Mouse (Mus musculus) olfactory bulb, adult 2 months (tissue): ENCODE results near the gene Zswim4. TPM values are rescaled to one million over a fixed set of nuclear protein-coding genes. Genes with fewer than 3 reads are reported as not detected.

Experiments
- H3K27ac ChIP-seq: fragments of 200-500 bp; 2 replicates; pipeline ENCODE4 v1.5.1; 2012; ENCODE audit warnings: low read depth, low read length; ENCODE audit not compliant: insufficient read depth
- H3K4me1 ChIP-seq: fragments of 200-500 bp; 2 replicates; pipeline ENCODE4 v1.6.1; 2012; ENCODE audit warnings: low read length; ENCODE audit not compliant: control insufficient read depth, insufficient read depth
- H3K4me3 ChIP-seq: fragments of 200-500 bp; 2 replicates; pipeline ENCODE4 v1.5.1; 2012; ENCODE audit warnings: mild to moderate bottlenecking, low read depth, low read length, moderate library complexity; ENCODE audit not compliant: insufficient read depth
- CTCF ChIP-seq: fragments of 200-500 bp; IDR thresholded peaks from 2 replicates; pipeline ENCODE4 v1.5.1; 2012; ENCODE audit warnings: low read depth, mild to moderate bottlenecking, low read length, moderate library complexity; ENCODE audit not compliant: insufficient read depth
- POLR2A ChIP-seq: fragments of 200-500 bp; IDR thresholded peaks from 2 replicates; pipeline ENCODE4 v1.6.1; 2012; ENCODE audit warnings: mild to moderate bottlenecking, low read depth, low read length, moderate library complexity; ENCODE audit not compliant: insufficient read depth
- WGBS: fragments of 180-500 bp; shearing (Covaris S2); methylation state at CpG from one replicate; pipeline ENCODE4 v1.1.7; 2018; 5-methylcytosine and 5-hydroxymethylcytosine counted together
- polyA plus RNA-seq: library from polyadenylated mRNA; stranded (reverse); fragments of >200 nt; gene quantifications from 2 replicates; pipeline ENCODE4 v1.2.4, GENCODE M21; 2012; ENCODE audit warnings: low replicate concordance; ENCODE audit not compliant: missing spikeins, insufficient read depth, insufficient read length

Gene Zswim4
- polyA plus RNA-seq, 1 experiment, result 65.7 TPM

DNA sequence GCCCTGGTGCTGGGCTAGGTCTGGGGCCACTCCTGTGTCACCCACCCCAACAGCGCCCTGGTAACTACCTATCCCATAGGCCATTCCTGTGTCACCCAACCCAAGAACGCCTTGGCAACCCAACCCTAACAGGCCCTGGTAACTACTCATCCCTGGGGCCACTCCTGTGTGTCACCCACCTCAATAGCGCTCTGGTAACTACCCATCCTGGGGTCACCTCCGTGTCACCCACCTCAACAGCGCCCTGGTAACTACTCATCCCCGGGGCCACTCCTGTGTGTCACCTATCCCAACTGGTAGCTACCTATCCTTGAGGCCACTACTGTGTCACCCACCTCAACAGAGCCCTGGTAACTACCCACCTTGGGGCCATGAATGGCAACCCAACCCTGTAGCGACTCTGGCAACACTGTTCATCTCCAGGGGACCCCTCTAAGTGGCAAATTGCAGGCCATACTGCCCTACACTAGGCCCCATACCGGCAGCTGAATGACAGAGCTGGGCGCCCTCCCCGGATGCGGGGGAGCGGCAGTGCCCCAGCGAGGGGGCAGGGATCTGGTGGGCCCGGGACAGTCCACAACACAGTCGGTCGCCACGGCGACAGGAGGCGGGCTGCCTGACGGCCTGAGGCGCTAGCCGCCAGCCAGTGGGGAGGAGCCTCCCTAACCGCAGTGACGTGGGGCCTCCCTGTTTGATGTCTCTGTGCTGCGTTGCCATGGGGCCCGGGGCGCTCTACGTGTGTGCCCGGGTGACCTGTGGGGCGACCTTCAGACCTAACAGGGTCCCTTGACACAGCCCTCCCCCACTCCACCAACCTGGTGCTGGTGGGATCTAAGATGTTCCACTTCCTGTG lies 38.7 kb downstream of the Zswim4 start:
- Histone ChIP-seq H3K27ac (peak overlapping the region; percentile 54), H3K4me3 (peak overlapping the region; percentile 55), H3K4me1 (peaks cover 49% of the 10 kb centered on the region)
- no peak for TF ChIP-seq POLR2A
- no peak for TF ChIP-seq CTCF
- 9% methylated on average over 30 of the region's 30 CpGs for WGBS

DNA sequence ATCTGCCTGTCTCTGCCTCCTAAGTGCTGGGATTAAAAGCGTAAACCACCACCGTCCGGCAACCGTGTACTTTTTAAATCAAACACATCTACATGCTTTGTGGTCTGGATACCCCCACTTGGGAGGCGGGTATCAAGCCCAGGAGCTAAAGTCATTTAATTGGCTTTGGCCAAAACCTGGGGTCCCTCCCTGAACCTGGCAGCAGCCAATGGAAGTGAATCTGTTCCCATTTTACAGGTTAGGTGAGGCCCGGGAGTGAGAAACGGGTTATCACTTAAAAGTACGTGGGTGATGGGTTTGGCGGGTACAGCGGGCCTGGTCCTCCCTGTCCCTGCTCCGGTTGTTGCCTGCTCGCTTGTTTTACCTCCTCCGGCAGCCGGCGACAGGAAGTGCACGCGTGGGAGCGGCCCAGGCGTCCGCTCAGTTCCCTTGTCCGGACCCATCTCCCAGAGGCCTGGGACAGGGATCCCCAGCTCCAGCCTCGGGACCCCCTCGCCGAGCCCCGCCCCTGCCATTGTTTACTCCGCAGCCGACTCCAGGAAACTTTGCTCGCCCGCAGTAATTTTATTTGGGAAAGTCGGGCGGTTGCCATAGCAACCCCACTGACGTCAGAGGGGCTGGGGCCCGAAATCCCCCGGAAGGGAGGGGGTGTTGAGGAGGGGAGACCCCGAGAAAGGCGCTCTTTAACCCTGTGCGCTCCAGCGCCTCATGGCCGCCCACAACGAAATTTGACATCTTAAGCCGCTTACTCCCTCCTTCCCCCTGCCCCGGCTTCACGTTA lies 39.5 kb downstream of the Zswim4 start:
- TF ChIP-seq CTCF (no peak), POLR2A (0 out of 2 replicates have a peak, but pooled peaks have one; percentile 18)
- 6% methylated on average over 43 of the region's 43 CpGs for WGBS
- Histone ChIP-seq H3K4me3 (peak overlapping the region; percentile 55), H3K4me1 (peaks cover 48% of the 10 kb centered on the region), H3K27ac (peak overlapping the region; percentile 54)

DNA sequence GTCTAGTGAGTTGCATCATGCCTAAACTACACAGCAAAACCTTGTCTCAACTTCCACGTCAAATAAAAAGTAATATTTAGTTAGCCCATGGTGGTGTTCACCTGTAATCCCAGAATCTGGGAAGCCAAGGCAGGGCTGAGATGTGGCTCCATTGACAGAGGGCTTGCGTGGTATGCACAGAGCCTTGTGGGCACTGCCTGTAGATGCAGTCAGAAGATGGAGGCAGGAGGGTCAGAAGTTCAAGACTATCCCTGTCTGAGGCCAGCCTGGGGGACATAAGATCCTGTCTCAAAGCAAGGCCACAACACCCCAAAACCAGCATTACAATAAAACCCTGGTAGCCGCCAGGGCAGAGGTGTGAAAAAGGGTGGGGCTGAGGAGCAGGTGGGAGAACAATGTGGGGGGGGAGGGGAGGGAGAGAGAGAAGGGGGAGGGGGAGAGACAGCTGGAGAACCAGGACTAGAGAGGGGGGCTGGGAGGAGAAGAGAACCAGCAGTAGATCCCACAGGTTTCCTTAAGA lies 42.6 kb downstream of the Zswim4 start:
- Histone ChIP-seq H3K27ac (no peak overlapping the region), H3K4me1 (peaks cover 33% of the 10 kb centered on the region), H3K4me3 (no peak overlapping the region)
- TF ChIP-seq POLR2A (no peak), CTCF (no peak)
- 89% methylated on average over 3 of the region's 3 CpGs for WGBS

DNA sequence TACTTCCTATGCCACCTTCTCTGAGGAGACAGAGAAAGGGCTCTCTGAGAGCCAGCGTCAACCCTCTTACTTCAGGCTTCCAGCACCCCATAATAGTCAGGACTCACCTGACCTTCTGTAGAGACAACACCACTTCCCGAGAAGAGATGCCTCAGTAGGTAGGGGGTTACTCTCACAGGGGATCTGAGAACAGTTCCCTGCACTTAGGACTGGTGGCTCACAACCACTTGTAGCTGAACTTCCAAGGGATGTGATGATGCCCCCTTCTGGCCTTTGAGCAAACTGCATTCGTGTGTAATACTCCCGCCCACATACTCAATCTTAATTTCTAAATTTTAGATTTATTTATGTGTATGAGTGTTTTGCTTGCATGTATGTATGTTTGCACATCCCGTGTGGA lies 43.3 kb downstream of the Zswim4 start:
- 90% methylated on average over 5 of the region's 5 CpGs for WGBS
- Histone ChIP-seq H3K27ac (no peak overlapping the region), H3K4me3 (no peak overlapping the region), H3K4me1 (peaks cover 30% of the 10 kb centered on the region)
- TF ChIP-seq CTCF (no peak), POLR2A (no peak)

DNA sequence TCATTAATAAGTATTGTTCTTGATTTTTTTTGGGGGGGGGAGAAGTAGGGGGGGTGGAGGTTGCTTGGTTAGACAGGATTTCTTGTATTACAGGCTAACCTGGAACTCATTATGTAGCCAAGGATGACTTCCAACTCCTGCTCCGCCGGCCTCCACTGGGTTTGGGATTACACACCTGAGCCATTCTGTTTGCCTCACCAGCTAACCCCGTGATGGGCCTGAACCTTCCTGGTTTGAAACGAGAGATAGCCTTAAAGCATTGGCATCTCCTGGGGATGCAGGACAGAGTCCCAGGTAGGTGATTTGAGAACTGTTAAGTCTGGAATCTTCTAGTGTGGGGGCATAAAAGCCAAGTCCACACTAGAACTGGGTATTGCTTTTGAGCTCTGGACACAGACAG lies 43.7 kb downstream of the Zswim4 start:
- 87% methylated on average over 4 of the region's 4 CpGs for WGBS
- peaks cover 26% of the 10 kb centered on the region for H3K4me1 ChIP-seq
- no peak for TF ChIP-seq POLR2A
- no peak for TF ChIP-seq CTCF

DNA sequence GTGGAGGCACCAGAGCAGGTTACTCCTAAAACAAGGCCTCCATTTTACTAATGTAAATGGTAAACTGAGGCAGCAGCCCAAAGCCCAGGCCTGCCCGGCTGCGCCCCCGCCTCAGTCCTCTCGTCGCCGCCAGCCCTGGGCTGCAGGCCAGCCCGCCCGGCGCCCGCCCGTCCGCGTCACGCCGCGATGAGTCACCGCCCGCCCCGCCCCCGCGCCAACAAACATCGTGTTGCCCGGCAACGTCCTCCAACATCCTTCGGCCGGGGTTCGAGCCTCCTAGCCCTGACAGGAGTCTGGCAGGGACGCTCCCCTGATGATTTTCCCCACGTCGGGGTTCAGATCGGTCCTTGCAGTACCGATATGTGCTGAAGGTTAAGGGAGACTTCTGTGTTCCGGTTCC lies 44.3 kb downstream of the Zswim4 start:
- TF ChIP-seq CTCF (no peak), POLR2A (no peak)
- Histone ChIP-seq H3K27ac (0 out of 2 replicates have a peak overlapping the region, but pooled peaks have one; percentile 10), H3K4me1 (peaks cover 19% of the 10 kb centered on the region), H3K4me3 (no peak overlapping the region)
- 4% methylated on average over 33 of the region's 33 CpGs for WGBS

More for the DNA sequence above, 43.7 kb downstream of the Zswim4 start:
- H3K4me3 ChIP-seq, result no peak overlapping the region
- no peak overlapping the region for H3K27ac ChIP-seq

DNA sequence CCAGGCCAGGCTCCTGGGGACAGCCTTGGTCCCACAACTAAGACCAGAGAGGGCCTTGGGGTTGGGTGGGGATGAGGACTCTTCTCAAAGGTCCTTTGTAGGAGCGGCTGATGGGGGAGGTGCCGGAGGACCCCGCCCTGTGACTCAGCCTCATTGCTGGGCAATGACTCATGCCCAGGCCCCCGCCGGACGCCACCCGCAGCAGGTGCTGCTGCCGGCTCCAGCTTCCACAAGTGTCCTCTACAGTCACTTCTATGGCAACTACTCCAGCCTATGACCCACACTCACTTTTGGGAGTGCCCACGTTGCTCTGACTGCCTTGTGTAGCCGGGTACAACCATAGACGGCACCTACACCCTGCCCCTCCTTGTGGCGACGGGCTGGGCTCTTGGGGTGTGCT lies 44.8 kb downstream of the Zswim4 start:
- WGBS, result 34% methylated on average over 13 of the region's 13 CpGs
- peaks cover 17% of the 10 kb centered on the region for H3K4me1 ChIP-seq
- H3K4me3 ChIP-seq, result no peak overlapping the region
- no peak for TF ChIP-seq POLR2A
- TF ChIP-seq CTCF, result no peak
- H3K27ac ChIP-seq, result 0 out of 2 replicates have a peak overlapping the region, but pooled peaks have one; percentile 10

DNA sequence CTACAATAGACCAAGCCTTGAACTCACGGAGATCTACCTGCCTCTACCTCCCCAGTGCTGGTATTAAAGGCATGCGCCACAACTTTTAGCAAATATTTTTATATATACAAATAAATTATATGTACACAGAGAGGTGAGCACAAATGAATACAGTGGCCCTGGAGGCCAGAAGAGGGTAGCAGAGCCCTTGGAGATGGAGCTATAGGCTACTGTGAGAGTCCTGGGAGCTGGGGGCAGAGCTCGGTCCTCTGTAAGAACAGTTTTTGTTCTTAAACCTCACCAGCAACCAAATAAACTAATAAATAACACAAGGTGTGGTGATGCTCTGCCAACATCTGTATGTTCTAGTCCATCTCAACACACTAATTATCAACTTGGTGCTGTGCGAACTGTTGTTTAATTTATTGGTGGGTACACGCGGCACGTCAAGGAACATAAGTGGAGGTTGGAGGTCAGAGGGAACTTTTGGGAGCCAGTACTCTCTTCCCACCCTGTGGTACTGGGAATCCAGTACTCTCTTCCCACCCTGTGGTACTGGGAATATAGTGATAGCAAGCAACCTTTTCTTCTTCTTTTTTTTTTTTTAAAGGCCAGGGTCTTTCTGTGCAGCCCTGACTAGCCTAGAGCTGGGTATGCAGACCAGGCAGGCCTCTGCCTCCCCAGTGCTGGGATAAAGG lies 46.5 kb downstream of the Zswim4 start:
- TF ChIP-seq CTCF (no peak), POLR2A (no peak)
- Histone ChIP-seq H3K4me1 (peaks cover 21% of the 10 kb centered on the region), H3K4me3 (no peak overlapping the region), H3K27ac (no peak overlapping the region)
- WGBS, result 98% methylated on average over 7 of the region's 7 CpGs
